Mouse (Mus musculus): ENCODE measurements around the gene Gchfr.

- TF ChIP-seq CTCF (conservative IDR thresholded peaks at IDR 0.05 in 1 of 2, IDR thresholded peaks at IDR 0.05 in 1 of 2; ENCODE audit: low read depth in 2 of 2, low read length in 2 of 2) = no peak
- no peak for TF ChIP-seq EP300 (IDR thresholded peaks at IDR 0.05; ENCODE audit: low read length)
- no peak for TF ChIP-seq ZC3H11A (IDR thresholded peaks at IDR 0.05; ENCODE audit: low read depth, low read length)
- no peak for TF ChIP-seq HCFC1 (IDR thresholded peaks at IDR 0.05; ENCODE audit: low read depth, low read length)
- no peak for TF ChIP-seq POLR2AphosphoS2 (IDR thresholded peaks at IDR 0.05; ENCODE audit: low read depth, low read length)
These were observed 8.0 kb downstream of the Gchfr start for GRCm38 (mm10) chr2:119175614-119176013.
